Mouse (Mus musculus): ENCODE results near the gene Traf1. TPM values are rescaled to one million over a fixed set of nuclear protein-coding genes. Genes with fewer than 3 reads are reported as not detected.

Gene Traf1
- polyA plus RNA-seq, 1 experiment from 2014 or later, result 18.6 TPM

DNA sequence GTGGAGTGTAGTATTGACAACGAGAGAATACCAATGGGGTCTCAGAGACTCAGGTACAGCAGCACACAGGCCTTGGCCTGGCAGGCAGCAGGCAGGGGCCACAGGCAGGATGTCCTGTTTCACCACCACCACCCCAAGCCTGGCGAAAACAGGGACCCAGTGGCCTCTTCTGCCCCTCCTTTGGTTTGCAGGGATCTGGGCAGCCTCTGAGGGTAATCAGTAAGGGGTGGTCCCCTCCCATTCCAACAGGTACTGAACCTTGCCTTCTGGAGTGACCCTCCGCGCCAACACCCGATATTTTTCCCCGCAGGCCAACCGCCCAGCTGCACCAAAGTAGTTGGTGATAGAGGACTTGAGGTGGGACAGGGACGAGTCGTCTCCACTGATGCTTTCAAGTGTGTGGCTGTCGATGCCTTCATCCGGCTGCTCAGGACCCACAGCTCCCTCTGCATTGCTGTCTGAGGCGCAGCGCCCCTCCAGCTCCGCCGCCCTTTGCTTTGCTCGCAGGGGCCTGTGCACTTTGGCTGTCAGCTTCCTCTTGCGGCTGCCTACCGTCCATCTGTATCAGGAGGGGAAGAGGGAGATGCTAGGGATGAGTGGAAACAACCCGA, 66.0 kb downstream of the Traf1 start:
- Histone ChIP-seq H3K4me1 (replicated peaks; ENCODE audit: insufficient read depth, low read length) (no peaks in the 10 kb centered on the region), H3K9me3 (replicated peaks; ENCODE audit: low read length) (no peaks in the 10 kb centered on the region), H3K36me3 (ENCODE audit: insufficient read depth, low read length) (no peaks in the 10 kb centered on the region), H3K27ac (no peak overlapping the region), H3K4me2 (ENCODE audit: low read length) (no peak overlapping the region), H3K9ac (ENCODE audit: low read depth, low read length) (no peak overlapping the region), H3K27me3 (ENCODE audit: insufficient read depth, low read length) (no peaks in the 10 kb centered on the region), H3K4me3 (replicated peaks; ENCODE audit: low read depth, low read length) (no peak overlapping the region)
- DNase-seq (ENCODE audit: low spot score) (no peak), ATAC-seq (replicated peaks; ENCODE audit: low FRiP score, low read depth) (no peak)
- TF ChIP-seq CTCF (IDR thresholded peaks at IDR 0.05; ENCODE audit: low read depth), result no peak
- WGBS, result 78% methylated on average over 19 of the region's 19 CpGs

DNA sequence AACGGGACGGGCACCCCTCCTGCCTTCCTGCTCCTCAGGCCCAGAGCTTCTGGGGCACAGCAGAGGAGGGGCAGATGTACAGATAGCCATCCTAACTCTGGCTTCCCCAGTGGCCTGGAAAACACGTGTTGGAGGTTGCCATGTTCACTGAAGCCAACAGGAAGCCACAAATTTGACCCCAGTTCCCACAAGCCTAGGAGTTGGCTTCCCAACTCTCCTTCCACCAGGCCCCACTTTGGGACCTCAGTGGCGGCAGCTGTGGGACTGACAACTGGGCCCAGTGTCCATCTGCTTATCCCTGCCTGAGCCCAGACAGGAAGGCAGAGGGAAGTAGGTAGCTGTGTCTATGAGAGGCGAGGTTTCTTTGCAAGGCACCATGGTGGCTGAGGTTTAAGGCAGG, 67.6 kb downstream of the Traf1 start:
- Histone ChIP-seq H3K9ac (ENCODE audit: low read depth, low read length) (no peak overlapping the region), H3K4me1 (replicated peaks; ENCODE audit: insufficient read depth, low read length) (no peaks in the 10 kb centered on the region), H3K4me2 (ENCODE audit: low read length) (no peak overlapping the region), H3K36me3 (ENCODE audit: insufficient read depth, low read length) (no peaks in the 10 kb centered on the region), H3K27me3 (ENCODE audit: insufficient read depth, low read length) (no peaks in the 10 kb centered on the region), H3K9me3 (replicated peaks; ENCODE audit: low read length) (no peaks in the 10 kb centered on the region), H3K27ac (no peak overlapping the region), H3K4me3 (replicated peaks; ENCODE audit: low read depth, low read length) (no peak overlapping the region)
- ATAC-seq (replicated peaks; ENCODE audit: low FRiP score, low read depth) (no peak), DNase-seq (ENCODE audit: low spot score) (no peak)
- WGBS, result 66% methylated on average over 5 of the region's 5 CpGs
- no peak for TF ChIP-seq CTCF (IDR thresholded peaks at IDR 0.05; ENCODE audit: low read depth)

Other genes starting within 250 kb of the Traf1 start
- 56.6 and 58.7 TPM in 2 replicates for gene Gapvd1, start 206.5 kb downstream of the Traf1 start, polyA plus RNA-seq (2015; fragmentation: Nextera tagmentation; extraction: Ambion mirVana)
- 688 and 780 TPM in 2 replicates for gene Hspa5, start 189.8 kb downstream of the Traf1 start, polyA plus RNA-seq (2015; fragmentation: Nextera tagmentation; extraction: Ambion mirVana)
- 30.8 and 33.3 TPM in 2 replicates for gene Rabepk, start 161.9 kb downstream of the Traf1 start, polyA plus RNA-seq (2015; fragmentation: Nextera tagmentation; extraction: Ambion mirVana)
- 61.0 and 65.8 TPM in 2 replicates for gene Fbxw2, start 135.5 kb downstream of the Traf1 start, polyA plus RNA-seq (2015; fragmentation: Nextera tagmentation; extraction: Ambion mirVana)
- not detected in 2 replicates for gene Gm34653, start 128.8 kb downstream of the Traf1 start, polyA plus RNA-seq (2015; fragmentation: Nextera tagmentation; extraction: Ambion mirVana)
- 19.0 and 19.3 TPM in 2 replicates for gene Cutal, start 87.4 kb downstream of the Traf1 start, polyA plus RNA-seq (2015; fragmentation: Nextera tagmentation; extraction: Ambion mirVana)
- 92.0 and 104 TPM in 2 replicates for gene Psmd5, start 86.8 kb downstream of the Traf1 start, polyA plus RNA-seq (2015; fragmentation: Nextera tagmentation; extraction: Ambion mirVana)
- 6.8 and 8.7 TPM in 2 replicates for gene Phf19, start 47.7 kb downstream of the Traf1 start, polyA plus RNA-seq (2015; fragmentation: Nextera tagmentation; extraction: Ambion mirVana)
- gene Hc, start 99.7 kb upstream of the Traf1 start, polyA plus RNA-seq (2015; fragmentation: Nextera tagmentation; extraction: Ambion mirVana), result 0.16 and 0.19 TPM in 2 replicates
- 0.15 and 0.30 TPM in 2 replicates for gene AI182371, start 139.8 kb upstream of the Traf1 start, polyA plus RNA-seq (2015; fragmentation: Nextera tagmentation; extraction: Ambion mirVana)
- 16.3 and 16.5 TPM in 2 replicates for gene Cntrl, start 147.7 kb upstream of the Traf1 start, polyA plus RNA-seq (2015; fragmentation: Nextera tagmentation; extraction: Ambion mirVana)
- gene Rab14, start 239.3 kb upstream of the Traf1 start, polyA plus RNA-seq (2015; fragmentation: Nextera tagmentation; extraction: Ambion mirVana), result 429 and 454 TPM in 2 replicates

All from kidney, postnatal 0 days (tissue).